Mouse (Mus musculus) embryo, embryonic 10.5 days (tissue): ENCODE results near the gene Dlst.

Experiments
- DNase-seq: peaks from one replicate; pipeline ENCODE4 v3.0.0-alpha.2; 2015; ENCODE audit warnings: low spot score

Dlst gene

GRCm38 (mm10) chr12:85182345-85182643 lies 71.7 kb downstream of the Dlst start:
- DNase-seq = peak; percentile 45

GRCm38 (mm10) chr12:85182898-85183297 lies 72.3 kb downstream of the Dlst start:
- no peak for DNase-seq

GRCm38 (mm10) chr12:85184118-85184517 lies 73.5 kb downstream of the Dlst start:
- DNase-seq = no peak
